Mouse (Mus musculus) liver, postnatal 0 days (tissue): ENCODE data around the gene Pigx.

Source experiments
- CTCF ChIP-seq: sonication (generic); IDR thresholded peaks from 2 replicates; pipeline ENCODE4 v1.5.1; 2016; ENCODE audit warnings: antibody characterized with exemption, low read depth
- EP300 ChIP-seq: IDR thresholded peaks from 2 replicates; pipeline ENCODE4 v1.6.1; 2016; ENCODE audit warnings: antibody characterized with exemption, low read depth, mild to moderate bottlenecking

DNA sequence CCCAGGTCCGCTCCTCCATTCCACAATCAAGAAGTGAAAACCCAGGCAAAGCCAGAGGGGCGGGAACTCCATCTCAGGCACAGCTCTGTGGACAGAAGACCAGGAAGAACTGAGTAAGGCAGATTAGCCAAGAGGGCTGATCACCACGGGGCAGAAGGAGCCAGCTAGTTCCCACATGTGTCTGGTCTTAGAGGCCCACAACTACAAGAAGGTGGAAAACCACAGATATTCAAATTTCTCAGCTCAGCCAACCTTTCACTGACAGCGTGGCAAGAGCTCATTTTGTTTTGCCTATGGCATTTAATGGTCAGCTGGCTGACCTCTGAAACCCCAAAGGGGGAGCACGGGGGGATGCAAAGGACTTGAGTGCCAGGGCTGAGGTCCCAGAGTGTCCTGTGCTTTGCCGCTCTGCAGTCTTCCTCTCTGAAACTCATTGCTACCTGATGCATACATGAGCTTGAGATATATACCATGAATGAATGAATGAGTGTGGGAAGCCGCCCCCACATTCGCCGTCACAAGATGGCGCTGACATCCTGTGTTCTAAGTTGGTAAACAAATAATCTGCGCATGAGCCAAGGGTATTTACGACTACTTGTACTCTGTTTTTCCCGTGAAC, 48.2 kb upstream of the Pigx start:
- TF ChIP-seq CTCF (0 out of 2 replicates have a peak, but pooled peaks have one; percentile 22), EP300 (no peak)
